Mouse (Mus musculus): ENCODE data around the gene Ciita.

Ciita gene

DNA sequence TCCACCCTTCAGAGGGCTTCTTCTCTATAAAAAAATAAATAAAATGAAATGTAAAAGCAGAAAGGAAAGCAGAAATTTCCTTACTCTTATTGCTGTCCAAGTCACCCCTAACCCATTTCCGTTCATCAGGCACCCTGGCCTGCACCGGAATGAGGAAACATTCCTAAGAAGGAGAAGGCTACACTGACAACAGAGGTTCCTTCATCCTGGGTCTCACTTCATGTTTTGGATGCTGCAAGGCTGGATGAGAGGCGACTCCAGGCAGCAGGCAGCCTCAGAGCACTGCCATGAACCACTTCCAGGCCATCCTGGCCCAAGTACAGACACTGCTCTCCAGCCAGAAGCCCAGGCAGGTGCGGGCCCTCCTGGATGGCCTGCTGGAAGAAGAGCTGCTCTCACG, at the start of gene Ciita:
Ciita (plus strand) TSS at position 203 of the 400 bp plus-strand sequence.
- DNase-seq (ENCODE audit: low spot score), result no peak

DNA sequence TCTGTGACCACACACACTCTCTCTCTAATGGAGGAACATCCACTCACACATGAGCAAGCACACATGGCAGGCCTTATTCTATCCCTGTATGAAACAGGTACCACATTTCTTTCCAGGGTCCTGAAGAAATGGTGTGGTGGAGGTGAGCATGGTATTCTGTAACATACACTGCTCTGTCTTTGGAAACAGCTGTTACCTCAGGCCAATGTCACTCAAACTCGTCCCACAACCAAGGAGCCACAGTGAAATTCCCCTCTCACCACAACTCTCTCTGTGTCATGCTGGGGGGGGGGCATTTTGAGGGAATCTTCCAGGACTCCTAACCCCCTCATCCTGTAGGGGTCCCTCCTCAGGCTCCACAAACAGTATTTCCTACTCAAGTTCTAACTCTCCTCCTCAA, 47.9 kb upstream of the Ciita start:
- no peak for DNase-seq (ENCODE audit: low spot score)

DNA sequence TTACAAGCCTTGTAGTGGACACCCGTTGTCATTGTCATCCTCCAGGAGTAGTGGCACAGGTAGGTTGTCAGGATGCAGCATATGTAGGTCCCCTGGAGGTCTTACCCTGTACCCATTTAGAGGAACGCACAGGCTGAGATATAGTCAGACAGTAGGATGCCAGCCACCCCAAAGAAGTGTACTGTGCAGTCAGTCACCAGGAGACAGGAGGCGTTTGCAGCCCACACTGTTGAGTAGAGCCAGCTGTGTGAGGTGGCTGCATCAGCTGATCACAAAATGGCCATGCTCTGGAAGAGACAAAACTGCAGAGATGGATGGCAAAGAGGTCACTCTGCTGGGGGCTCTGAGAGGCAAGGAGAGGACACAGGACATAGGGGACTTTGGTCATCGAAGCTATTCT, 47.5 kb upstream of the Ciita start:
- DNase-seq (ENCODE audit: low spot score), result no peak

DNA sequence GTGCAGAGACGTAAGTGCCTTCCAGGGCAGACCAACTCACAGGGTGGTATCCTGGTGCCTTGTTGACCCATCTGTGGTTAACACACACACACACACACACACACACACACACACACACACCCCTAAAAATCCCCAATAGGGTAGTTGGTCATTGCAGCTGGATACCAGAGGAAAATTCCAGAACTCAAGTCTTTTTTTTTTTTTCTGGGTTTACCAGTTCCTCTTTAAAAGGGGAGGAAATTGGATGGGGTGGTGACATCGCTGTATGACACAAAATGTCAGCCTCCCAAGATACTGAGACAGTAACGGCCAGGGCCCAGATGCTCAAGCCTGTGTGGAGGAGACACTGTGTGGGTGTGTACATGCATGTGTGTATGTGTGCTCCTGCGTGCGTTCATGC, 46.5 kb upstream of the Ciita start:
- no peak for DNase-seq (ENCODE audit: low spot score)

DNA sequence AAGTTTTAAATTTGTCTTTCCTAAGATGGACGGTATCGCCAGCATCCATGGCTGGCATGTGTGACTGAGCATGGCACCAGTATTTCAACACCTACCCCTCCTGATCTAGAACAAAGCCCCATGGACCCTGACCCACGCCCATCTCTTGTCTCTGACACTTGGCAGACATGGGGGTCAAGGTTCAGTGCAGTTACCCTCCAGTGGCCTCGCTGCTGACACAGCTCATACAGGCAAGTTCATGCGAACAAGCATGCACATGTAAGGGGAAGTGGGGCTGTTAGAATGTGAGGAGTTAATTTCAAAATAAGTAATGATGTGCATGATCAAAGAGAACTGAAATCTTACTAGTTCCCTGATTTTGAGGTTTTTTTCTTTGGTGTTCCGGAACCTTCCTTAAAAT, 43.7 kb upstream of the Ciita start:
- DNase-seq (ENCODE audit: low spot score), result no peak

DNA sequence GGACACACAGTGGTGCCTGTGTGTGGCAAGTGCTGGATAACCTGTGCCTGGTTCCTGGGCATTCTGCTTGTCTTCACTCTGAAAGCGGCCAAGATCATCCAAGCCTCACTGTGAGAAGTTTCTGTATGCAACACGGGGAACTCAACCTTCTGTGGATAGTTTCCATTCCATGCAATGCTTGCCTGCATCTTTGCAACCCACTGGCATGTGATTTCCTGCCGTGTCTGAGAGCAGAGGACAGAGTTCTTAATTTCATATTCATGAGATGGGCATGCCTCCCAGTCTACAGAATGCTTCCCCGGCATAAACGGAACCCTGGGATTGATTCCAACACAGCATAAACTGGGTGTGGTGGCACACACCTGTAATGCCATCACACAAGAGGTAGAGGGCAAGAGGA, 41.8 kb upstream of the Ciita start:
- DNase-seq (ENCODE audit: low spot score), result no peak

DNA sequence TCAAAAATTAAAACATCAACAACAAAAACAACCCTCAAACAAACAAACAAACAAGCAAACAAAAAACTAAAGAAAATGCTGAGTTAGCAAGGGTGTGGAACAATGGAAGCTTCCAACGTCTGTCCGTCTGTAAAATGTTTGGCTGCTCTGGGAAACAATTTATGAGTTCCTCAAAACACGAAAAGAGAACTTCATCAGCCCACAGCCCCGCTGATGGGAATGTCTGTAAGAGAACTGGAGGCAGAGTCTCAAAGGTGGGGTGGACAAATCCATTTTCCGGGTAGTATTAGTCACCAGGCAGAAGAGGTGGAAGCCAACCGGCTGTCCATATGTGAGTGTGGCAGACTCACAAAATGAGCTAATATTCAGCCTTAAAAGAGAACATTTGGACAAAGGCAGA, 38.5 kb upstream of the Ciita start:
- no peak for DNase-seq (ENCODE audit: low spot score)

DNA sequence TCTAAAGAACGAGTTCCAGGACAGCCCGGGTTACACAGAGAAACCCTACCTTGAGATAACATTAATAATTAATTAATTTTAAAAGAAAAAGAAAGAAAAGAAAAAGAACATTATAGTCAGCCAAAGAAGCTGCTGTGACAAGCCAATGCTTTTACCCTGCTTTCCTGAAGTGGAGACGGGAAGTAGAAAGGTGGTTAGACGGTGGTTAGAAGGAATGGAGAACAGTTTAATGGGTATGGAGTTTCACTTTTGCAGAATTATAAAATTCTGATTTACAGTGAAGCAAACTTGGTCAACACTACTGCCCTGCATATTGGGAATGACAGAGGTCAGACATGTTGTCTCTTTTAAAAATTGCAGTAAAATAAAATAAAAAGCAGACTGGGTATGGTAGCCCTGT, 38.1 kb upstream of the Ciita start:
- no peak for DNase-seq (ENCODE audit: low spot score)

DNA sequence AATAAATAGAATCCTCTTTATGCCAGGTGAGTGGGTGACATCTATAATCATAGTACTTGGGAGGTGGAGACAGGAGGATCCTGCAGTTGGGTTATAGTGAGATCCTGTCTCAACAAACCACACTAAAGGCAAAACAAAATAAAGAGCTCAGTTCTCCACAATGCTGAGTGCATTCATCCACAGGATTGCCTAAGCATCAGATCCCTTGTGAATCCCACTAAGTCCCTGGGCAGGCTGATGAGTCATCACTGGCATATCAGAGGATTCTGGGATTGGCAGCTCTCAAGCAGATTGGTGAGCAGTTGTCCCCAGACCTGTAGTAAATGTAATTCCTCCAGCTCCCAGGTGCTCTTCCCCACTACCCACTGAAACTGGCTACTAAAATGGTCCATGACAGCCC, 36.1 kb upstream of the Ciita start:
- DNase-seq (ENCODE audit: low spot score), result no peak

DNA sequence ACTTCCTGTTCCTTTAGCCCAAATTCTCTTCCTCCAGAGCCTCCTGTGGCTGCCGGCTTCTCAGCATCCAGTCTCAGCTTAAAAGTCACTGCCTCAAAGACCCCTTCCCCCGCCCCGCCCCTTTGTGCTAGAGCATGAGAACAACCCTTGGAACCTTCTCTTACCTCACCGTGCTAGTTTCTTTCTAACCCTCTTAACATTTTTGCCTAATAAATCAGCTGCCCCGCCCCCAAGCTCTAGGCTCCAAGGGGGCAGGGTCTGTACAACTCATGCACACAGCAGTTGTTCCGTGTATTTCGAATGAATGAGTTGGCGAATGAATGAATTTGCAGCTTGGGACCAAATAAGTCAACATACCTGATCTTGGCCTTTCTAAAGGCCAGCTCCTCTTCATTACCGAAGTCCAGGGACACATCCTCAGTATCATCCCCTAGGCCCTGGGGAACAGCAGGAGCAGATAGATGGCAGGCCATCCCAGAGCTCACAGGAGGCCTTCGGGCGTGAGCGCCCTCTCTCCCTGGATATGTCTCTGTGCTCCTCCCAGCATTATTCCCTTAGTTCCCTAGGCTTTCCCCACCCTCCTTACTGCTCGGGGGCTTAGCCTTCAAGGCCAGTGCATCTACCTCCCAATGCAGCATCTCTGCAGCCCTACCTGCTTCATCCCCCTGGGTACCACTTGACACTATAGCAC, 33.1 kb upstream of the Ciita start:
- no peak for DNase-seq (ENCODE audit: low spot score)

DNA sequence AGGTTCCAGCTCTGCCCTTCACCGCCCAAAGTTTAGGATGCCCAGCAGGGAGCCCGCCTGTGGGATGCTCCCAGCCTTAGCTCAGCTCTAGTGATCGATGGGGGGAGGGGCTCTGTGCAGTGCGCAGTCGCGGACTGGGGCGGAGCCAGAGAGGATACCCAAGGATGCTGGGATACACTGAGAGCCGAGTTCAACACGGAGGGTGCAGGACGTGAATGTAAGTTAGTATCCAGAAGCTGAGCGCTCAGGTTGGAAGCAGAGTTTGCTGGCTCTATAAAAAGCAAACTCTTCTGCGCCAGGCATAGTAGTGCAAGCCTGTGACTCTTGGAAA, 32.6 kb upstream of the Ciita start, which contains the start of gene Tvp23a:
Tvp23a (minus strand) TSS at position 99 of the 331 bp plus-strand sequence.
- no peak for DNase-seq (ENCODE audit: low spot score)

DNA sequence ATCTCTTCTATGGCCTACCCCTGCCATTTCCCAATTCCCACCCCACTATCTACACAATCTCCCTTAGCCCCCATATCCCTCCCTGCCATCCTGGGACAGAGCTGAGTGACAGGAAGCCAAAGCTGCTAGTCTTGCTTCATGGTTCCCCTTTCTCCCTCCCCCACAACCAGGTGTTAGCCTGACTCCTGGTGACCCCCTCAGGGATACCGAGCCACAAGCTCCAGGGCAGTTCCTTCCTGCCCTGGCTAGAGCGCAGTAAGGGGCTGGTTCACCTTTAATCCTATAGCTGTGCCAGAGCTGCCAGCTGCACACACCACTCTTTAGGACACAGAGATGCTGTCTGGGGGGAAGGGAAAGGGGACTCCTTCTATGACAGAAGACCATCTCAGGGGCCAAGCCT, 32.1 kb upstream of the Ciita start:
- no peak for DNase-seq (ENCODE audit: low spot score)

DNA sequence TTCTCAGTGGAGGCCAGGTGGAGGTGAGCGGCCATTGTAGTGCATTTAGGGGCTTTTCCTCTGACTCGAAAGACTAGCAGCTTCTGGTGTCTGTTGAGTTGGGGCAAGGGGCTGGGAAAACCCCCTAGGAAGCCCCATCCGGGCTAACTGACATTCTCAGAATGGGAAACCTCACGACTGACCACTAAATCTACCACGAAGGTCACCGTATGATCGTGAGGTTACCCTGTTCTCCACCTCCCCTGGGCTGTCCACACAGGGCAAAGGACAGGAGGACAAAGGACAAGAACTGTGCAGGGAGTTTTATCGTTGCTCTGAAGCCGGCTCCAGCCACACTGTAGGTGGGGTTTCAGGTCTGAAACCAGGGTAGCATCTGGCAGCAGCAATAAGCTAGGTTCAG, 30.9 kb upstream of the Ciita start:
- DNase-seq (ENCODE audit: low spot score), result no peak

DNA sequence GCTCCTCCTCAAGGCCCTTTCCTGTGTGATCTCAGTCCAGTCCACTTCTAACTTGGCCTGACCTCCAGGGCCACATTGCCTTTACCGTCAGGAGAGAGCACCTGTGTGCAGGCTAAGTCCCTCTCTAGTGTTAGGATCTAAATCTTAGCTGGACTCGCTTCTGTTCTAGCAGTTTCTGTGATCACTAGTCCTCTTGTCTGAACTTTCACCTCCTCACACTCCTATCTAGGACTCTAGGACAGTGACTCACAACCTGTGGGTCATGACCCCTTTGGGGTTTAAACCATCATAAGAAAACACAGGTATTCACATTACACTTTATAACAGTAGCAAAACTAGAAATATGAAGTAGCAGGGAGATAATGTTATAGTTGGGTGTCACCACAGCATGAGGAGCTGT, 28.0 kb upstream of the Ciita start:
- DNase-seq (ENCODE audit: low spot score), result no peak

DNA sequence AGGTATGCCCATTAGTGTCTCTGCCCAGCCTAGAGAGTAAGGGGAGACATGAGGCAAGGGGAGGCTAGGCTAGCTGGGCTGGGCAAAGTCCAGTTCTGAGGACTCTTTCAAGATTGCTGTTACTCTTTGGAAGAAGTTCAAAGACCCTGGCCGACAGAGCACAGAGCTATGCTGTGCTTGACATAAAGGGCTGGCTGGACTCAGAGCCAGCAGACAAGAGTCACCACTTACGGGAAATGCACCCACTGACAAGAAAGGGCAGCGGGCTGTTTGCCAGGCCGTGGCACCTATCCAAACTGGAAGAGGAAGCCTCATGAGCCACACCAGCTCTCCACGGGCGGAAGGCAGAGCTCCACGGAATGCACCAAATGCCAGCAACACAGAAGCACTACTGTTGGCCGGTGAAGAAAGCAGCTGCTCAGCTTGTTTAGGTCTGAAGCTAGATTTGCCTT, 27.4 kb upstream of the Ciita start:
- peak; percentile 12 for DNase-seq (ENCODE audit: low spot score)

DNA sequence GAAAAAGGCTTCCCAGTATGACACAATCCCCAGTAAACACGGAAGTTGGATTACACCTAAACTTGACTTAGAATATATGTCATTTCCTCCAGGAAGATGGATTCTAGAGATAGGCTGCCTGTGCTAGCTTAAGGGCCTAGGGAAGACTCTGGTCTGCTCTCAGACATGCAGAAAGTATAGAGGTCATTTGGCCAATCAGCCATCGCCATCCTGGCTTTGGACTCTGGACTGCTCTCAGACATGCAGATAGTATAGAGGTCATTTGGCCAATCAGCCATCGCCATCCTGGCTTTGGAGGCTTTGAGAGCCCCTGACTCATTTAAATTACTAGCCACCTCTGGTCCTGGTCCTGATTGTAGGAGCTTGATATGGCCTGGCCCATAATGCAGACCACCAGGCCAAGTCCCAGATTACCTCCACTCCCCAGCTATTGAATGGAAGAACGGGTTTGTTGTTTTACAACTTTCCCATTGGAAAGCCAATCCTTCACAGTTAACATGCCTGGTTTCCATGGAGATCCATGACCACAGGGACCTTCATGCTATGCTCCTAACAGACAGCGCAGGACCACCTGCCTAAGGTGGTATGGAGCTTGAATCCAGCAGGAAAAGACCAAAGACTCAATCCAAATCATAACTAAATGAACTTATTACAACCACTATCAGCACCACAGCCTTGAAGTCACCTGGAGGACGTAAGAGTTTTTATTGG, 25.8 kb upstream of the Ciita start:
- DNase-seq (ENCODE audit: low spot score), result no peak

DNA sequence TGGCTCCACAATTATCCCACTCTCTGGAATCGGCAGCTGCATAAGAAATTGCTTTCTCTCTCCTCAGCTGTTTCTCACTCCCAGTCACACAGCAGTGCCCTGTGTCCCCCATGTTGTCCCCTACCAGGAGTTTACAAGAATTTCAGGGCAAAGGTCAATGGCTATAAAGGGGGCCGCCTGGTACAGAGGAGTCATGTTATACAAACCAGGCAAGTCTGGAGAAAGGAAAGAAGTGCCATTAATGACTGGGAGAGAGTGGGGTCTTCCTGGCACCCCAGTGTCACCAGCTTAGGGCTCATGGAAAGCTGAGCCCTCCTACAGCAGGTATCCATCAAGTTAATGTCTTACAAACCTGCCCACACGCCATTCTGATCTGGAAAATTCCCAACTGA, 25.3 kb upstream of the Ciita start:
- no peak for DNase-seq (ENCODE audit: low spot score)

DNA sequence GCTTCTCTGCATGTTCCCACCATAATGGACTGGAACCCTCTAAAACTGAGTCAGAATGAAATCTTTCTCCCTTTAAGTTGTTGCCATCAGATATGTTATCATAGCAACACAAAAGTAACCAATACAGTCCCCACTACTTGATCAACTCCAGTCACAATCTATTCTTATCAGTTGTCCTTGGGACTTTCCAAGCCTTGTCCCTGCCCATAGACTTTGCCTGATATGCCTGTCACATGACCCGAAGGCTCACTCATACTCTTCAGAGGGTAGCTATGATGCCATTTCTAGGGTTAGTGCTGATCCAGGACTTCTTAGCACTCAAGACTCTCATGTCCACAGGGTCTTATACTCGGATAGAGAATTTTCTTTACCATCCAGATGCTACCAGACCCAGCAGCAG, 19.7 kb upstream of the Ciita start:
- DNase-seq (ENCODE audit: low spot score), result no peak

DNA sequence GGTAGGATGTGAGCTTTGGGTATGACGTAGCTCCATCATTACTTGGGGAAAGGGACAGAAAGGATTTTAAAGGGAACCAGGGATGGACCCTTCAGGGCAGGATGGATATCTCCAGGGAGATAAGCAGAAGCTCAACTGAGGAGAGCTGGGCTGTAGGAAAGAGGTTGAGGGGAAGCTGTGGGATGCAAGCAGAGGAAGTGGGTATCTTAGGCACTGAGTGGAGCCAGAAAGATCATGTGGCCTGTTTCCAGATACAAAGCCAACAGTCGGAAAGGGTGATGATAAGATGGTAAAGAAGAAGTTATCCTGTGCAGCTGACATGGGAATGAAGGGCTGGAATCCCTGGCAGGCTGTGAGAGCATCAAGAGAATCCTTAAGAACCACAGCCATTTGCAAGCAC, 18.7 kb upstream of the Ciita start:
- DNase-seq (ENCODE audit: low spot score), result no peak

DNA sequence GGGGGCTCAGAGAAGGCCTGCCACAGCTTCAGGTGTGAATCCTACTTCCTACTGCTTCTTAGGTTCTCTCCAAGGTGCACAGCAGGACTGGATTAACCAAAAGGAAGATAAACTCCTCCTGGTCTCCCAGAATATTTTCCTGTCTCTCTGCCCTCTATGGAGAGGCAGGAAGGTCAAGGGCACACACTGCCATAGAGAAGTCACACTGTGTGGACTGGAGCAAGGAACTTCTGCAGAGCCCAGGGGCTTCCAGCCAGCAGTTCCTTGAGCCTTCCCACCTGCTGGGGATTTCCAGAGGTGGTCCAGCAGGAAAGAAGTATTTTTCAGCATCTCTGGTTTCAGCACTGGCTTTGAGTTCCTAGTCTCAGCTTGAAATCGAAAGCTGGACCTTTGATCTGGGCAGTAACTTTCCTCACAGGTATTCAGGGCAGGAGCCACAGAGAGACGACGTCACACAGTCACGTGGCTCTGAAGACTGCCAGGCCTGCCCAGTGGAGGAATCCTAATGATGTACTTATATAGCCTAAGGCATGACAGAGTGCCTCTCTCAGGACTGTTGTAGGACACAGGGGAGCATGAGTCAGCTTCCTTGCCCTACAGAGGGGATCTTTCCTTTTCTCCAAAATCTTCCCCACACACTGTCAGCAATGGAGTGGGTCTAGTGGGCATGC, 14.7 kb upstream of the Ciita start:
- no peak for DNase-seq (ENCODE audit: low spot score)

DNA sequence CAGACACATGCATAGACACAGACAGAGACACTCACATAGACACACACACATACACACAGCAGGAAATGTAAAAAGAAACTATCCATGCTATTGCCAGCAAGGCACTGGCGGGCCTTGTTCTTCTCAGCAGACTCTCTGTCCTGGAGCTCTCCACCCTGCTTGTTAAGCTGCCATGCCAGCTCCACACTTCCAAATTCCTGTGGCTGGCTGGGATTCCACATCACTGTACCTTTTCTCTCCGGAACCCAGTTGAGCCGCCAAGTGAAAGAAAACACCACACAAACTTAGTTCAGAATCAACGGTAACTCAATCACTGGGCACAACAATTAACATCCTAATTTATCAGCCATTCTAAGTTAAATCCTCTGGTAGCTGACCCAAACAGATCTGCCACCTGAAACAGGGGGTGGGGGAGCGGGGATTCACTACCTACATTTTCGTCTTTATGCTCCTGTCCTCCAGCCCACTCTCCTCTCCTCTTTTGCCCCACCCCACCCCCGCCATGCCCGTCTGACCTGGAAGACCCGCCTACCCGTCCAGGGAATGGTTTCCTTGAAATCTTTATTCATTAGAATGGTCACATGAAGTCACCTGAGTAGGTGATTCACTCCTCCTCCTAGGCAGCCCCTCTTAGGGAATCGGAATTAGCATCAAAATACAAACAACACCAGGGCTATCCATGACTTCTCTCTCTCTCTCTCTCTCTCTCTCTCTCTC, 12.3 kb upstream of the Ciita start:
- DNase-seq (ENCODE audit: low spot score), result no peak

DNA sequence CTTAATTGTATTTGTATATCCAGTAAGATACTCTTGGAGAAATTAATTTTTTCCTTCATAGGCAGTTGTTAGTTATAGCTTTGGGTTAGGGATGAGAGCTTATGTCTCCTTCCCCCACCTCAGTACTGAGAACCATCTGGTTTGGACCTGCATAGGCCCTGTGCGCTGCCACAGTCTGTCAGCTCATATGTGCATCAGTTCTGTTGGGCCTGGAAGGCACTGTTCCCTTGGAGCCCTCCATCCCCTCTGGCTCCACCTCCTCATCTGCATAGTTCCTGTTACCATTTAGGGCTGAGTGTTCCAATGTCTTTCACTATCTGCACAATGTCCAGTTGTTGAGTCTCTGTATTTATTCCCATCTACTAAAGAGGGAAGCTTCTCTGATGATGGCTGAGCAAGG, 11.7 kb upstream of the Ciita start:
- DNase-seq (ENCODE audit: low spot score), result no peak

DNA sequence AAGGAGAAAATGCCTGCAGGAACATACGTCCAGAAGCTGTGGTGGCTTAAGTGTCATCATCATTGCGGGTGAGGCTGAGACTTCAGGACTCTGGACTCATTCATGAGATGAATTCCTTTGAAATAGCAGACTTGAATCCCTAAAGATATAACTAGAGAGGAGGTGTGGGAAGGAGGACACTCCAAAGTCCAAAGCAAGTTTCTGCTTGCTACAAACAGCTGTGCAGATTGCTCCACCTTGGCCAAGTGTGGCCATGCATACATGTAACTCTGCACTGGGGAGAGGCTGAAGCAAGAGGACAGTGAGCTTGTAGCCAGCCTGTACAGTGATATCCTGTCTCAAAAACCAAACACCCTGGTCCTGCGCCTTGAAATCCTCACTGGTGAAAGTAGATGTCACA, 7.9 kb upstream of the Ciita start:
- DNase-seq (ENCODE audit: low spot score), result no peak
